Mouse (Mus musculus): ENCODE results near the gene Mrpl1.

- TF ChIP-seq CTCF (IDR thresholded peaks at IDR 0.05; ENCODE audit: control insufficient read depth, insufficient read depth, insufficient replicate concordance, low read depth, low read length), result no peak
- no peak for TF ChIP-seq POLR2A (IDR thresholded peaks at IDR 0.05; ENCODE audit: control insufficient read depth, low read depth, low read length)
Observed at GRCm38 (mm10) chr5:96240856-96241255, 31.6 kb downstream of the Mrpl1 start.
